Mouse (Mus musculus) spleen, postnatal 10 days (tissue): ENCODE measurements around the gene Kif18a.

ENCODE experiments used
- DNase-seq, 2 experiments: peaks; one replicate each; pipeline ENCODE4 v3.0.0; 2021 to 2022; ENCODE audit warnings: low spot score in 2 of 2

The Kif18a gene

GRCm38 (mm10) chr2:109280600-109281340 lies at the start of gene Kif18a, which contains the start of gene Mettl15:
Kif18a (plus strand) TSS chr2:109280738.
Mettl15 (minus strand) TSS chr2:109280748.
- peak; percentile 89 to 98 for DNase-seq

- DNase-seq = no peak
Measured at GRCm38 (mm10) chr2:109233876-109234275, 46.7 kb upstream of the Kif18a start.

- DNase-seq = no peak
Measured at GRCm38 (mm10) chr2:109235741-109236140, 44.8 kb upstream of the Kif18a start.

DNA sequence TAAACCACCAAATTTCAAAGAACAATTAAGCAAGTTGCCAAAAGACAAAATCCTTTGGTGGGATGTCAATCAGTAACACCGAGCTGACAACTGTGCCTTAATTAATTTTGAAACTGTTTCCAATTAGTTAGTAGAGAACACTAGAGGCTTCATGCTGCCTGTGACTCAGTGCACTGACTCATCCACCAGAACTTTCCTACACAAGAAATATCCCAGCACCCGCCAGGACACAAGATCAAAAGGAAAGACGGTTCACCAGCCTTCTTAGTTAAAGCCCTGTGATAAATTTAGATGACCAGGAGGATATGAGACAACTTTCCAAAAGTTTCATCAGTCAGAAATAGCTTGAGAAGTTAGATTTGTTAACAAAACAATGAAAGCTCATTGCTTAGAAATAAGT lies 38.6 kb upstream of the Kif18a start:
- no peak for DNase-seq

DNA sequence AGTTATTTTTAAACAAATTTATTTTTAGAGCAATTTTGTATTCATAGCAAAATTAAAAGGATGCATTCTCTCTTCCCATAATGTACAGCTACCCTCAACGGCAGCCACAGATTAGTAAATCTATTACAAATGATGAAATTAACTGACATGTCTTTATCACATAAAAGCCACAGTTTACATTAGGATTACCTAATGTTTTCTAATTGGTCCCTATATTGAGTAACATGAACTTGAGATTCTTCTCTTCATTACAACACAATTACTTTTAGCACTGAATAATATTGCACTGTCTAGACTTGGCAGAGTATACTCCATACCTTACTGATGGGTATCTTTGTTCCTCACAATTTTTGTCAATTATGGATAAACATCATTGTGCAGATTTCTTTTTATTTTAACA lies 17.8 kb upstream of the Kif18a start:
- no peak for DNase-seq

GRCm38 (mm10) chr2:109273098-109273497 lies 7.4 kb upstream of the Kif18a start:
- DNase-seq = no peak

DNA sequence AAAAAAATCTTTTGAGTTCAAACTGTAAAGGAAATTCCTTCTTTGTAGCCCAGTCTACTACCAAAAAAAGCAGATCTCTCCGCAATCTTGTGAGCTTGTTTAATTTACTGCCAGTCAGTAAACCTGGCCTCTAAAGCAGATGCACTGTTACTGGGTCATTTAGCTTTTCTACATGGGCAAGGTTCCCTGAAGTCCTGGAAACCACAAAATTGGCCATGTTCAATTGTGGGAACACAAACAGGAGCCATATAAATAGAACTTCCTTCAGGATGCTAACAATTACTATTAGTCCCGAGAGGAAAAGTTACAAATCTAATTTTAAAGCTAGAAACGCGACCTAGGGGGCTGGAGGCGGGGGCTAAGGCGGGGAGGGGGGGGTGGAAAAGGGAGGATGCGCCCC lies 2.9 kb upstream of the Kif18a start:
- DNase-seq = no peak

GRCm38 (mm10) chr2:109278036-109278435 lies 2.5 kb upstream of the Kif18a start:
- peak; percentile 62 to 66 for DNase-seq

GRCm38 (mm10) chr2:109280272-109280599 lies 302 bp upstream of the Kif18a start:
- DNase-seq = no peak

GRCm38 (mm10) chr2:109281341-109281690 lies 778 bp downstream of the Kif18a start:
- no peak for DNase-seq

GRCm38 (mm10) chr2:109284121-109284520 lies 3.6 kb downstream of the Kif18a start:
- DNase-seq = peak; percentile 44 to 71

GRCm38 (mm10) chr2:109289327-109289726 lies 8.8 kb downstream of the Kif18a start:
- DNase-seq = no peak

GRCm38 (mm10) chr2:109296264-109296663 lies 15.7 kb downstream of the Kif18a start:
- no peak for DNase-seq

GRCm38 (mm10) chr2:109298160-109298559 lies 17.6 kb downstream of the Kif18a start:
- no peak for DNase-seq

GRCm38 (mm10) chr2:109302234-109302633 lies 21.7 kb downstream of the Kif18a start:
- no peak for DNase-seq

DNA sequence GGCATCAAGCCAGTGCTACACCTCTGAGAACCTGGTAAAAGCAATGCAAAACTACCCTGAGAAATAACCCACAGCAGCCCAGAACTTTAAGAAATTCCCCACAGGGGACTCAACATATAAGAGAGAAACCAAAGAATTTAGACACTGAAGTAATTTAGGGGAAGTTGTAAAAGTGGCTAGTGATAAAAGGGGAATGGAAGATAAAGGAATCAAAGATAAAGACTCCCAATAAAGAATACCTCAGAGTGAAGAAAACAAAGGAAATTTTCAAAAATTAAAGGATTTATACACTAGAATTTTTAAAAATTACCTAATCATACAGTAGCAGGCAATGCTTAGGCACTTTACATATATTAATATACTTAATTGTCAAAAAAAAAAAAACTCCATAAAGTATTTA lies 23.1 kb downstream of the Kif18a start:
- DNase-seq = no peak

DNA sequence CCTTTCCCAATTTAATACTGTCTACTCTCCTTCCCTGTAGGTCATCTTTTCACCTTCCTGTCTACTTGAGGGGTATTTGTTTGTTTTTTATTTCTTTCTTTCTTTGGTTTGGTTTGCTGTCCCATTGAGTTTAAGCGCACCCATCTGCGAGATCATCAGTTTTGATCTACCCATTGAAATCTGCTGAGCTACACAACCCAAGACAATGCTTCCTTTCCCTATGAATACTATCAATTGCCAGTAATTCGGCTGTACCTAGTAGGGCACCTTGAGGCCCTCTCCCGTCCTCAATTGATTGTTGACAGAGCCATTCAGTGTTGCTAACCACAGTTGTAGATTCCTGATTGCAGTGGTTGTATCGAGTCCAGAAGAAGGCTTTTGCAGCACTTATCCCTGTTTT lies 30.8 kb downstream of the Kif18a start:
- no peak for DNase-seq

DNA sequence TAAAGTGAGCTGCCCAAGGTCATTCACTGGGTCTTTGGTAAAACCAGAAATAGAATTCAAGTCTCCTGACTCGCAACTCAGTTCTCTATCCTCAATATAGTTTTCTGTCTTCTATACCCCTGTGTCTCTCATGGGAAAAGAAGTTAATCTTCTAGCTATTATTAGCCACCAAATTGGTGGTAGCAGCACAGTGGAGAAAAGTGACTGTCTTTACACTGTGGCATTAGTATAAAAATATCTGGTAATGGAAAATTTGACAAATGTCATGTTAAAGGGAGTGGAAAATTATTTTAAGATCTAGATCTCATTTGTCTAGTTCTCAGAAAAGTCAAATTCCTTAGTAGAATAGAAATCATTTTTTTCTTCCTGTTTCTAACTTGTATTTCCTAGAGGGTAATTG lies 51.3 kb downstream of the Kif18a start:
- DNase-seq = no peak

DNA sequence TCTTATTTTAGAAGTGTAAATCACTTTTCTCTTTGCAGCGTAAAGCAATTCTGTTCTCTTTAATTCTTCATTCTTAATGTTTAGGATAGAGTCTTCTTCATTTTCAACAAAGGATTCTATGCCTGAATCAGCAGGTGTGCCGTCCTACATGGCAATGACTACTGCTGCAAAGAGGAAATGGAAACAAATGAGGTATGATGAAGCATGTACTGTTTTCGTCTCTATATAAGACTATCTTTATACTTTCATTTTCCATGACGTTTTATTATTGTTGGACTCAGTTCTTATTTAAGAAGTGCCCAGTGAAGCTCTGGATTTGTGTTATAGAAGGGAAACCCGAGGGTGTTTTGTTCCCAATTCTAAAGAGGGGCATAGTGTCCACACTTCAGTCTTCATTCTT lies 53.7 kb downstream of the Kif18a start:
- DNase-seq = no peak

GRCm38 (mm10) chr2:109335765-109336164 lies 55.2 kb downstream of the Kif18a start:
- no peak for DNase-seq

- no peak for DNase-seq
Measured at GRCm38 (mm10) chr2:109345386-109345785, 64.8 kb downstream of the Kif18a start.

GRCm38 (mm10) chr2:109348742-109349141 lies 68.2 kb downstream of the Kif18a start:
- no peak for DNase-seq

GRCm38 (mm10) chr2:109358456-109359141 lies 78.1 kb downstream of the Kif18a start:
- no peak for DNase-seq

GRCm38 (mm10) chr2:109365962-109366361 lies 85.4 kb downstream of the Kif18a start:
- no peak for DNase-seq
